8 mouse cellular contexts compared by ENCODE assay signal in the genomic region with DNA sequence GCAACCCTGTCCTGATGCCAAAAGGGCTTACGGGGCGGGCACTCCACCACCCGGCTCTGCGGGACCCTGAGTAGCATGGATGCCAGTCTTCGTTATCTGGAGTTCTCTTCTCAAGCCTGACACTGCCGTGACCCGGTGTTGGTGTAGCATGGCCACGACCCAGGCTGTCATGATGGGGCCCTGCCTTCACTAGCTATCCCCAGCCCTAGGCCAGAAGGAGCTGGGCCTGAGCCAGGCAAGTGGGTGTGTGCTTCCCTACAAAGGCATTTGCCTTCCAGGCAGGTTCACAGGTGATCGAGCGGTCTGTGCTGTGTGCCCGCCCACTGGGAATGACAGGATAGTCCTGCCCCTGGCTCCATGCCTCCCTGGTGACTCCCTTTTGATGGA. TPM values are rescaled to one million over a fixed set of nuclear protein-coding genes. Genes with fewer than 3 reads are reported as not detected.
A peak's percentile ranks its signal among the peaks of the same experiment; 100 is the strongest.
DNase-seq lines count a peak whose midpoint lies in the region; ATAC-seq and TF ChIP-seq lines count a peak whose summit lies in the region.

No protein-coding gene starts in this region.

- H3K4me3 ChIP-seq in forebrain, embryonic 16.5 days (replicated peaks; ENCODE audit: low read length): peak overlapping the region; percentile 86
- H3K4me3 ChIP-seq in hindbrain, embryonic 16.5 days (ENCODE audit: low read length): peak overlapping the region; percentile 93
- peak overlapping the region; percentile 57 for H3K4me3 ChIP-seq in limb, embryonic 15.5 days
- H3K4me3 ChIP-seq in midbrain, embryonic 14.5 days (replicated peaks; ENCODE audit: low read depth, low read length): peak overlapping the region; percentile 97

- H3K27me3 ChIP-seq in forebrain, embryonic 16.5 days (replicated peaks; ENCODE audit: control insufficient read depth, insufficient read depth, low read length): no peaks in the 10 kb centered on the region
- no peaks in the 10 kb centered on the region for H3K27me3 ChIP-seq in hindbrain, embryonic 16.5 days (replicated peaks; ENCODE audit: control insufficient read depth, insufficient read depth, low read length)
- no peaks in the 10 kb centered on the region for H3K27me3 ChIP-seq in limb, embryonic 15.5 days
- H3K27me3 ChIP-seq in midbrain, embryonic 14.5 days (ENCODE audit: control insufficient read depth, insufficient read depth, low read length): no peaks in the 10 kb centered on the region

- DNase-seq in left cerebral cortex, adult 18-20 months (ENCODE audit: low spot score in 2 of 2): peak; percentile 24 to 55
- DNase-seq in left cerebral cortex, adult 9 months (ENCODE audit: low spot score in 2 of 2): no peak
- DNase-seq in brain, embryonic 14.5 days (ENCODE audit: low read depth): peak; percentile 57
- DNase-seq in midbrain, embryonic 14.5 days: peak; percentile 60
- no peak for DNase-seq in thymus, postnatal 0 days (ENCODE audit: low spot score)

- no peaks in the 10 kb centered on the region for H3K36me3 ChIP-seq in forebrain, embryonic 16.5 days (ENCODE audit: control insufficient read depth, insufficient read depth)
- no peaks in the 10 kb centered on the region for H3K36me3 ChIP-seq in hindbrain, embryonic 16.5 days (ENCODE audit: control insufficient read depth, insufficient read depth, low read length)
- H3K36me3 ChIP-seq in limb, embryonic 15.5 days: no peaks in the 10 kb centered on the region
- peaks cover 12% of the 10 kb centered on the region for H3K36me3 ChIP-seq in midbrain, embryonic 14.5 days (ENCODE audit: control insufficient read depth, insufficient read depth, low read length)

- no peak for TF ChIP-seq POLR2A in brain, embryonic 14.5 days (IDR thresholded peaks at IDR 0.05; ENCODE audit: borderline replicate concordance, extremely low read depth, insufficient read depth, insufficient read length, poor library complexity, severe bottlenecking)

- ATAC-seq in forebrain, embryonic 16.5 days: no peak; the same call in 1 of the 2 replicates
- ATAC-seq in hindbrain, embryonic 16.5 days: peak; percentile 24
- 0 out of 2 replicates have a peak, but pooled peaks have one; percentile 0 for ATAC-seq in limb, embryonic 15.5 days (ENCODE audit: insufficient number of reproducible peaks, low FRiP score, low TSS enrichment, low read depth)
- peak; percentile 41; the same call in 1 of the 2 replicates for ATAC-seq in midbrain, embryonic 14.5 days (ENCODE audit: low FRiP score, low TSS enrichment)

- no peak for TF ChIP-seq CTCF in brain, embryonic 14.5 days (IDR thresholded peaks at IDR 0.05; ENCODE audit: borderline replicate concordance, extremely low read depth, insufficient read depth, insufficient read length)

- H3K4me1 ChIP-seq in forebrain, embryonic 16.5 days (replicated peaks; ENCODE audit: control insufficient read depth, insufficient read depth, low read length): peaks cover 52% of the 10 kb centered on the region
- H3K4me1 ChIP-seq in hindbrain, embryonic 16.5 days (ENCODE audit: control insufficient read depth, insufficient read depth, low read depth, low read length): peaks cover 47% of the 10 kb centered on the region
- H3K4me1 ChIP-seq in limb, embryonic 15.5 days: peaks cover 70% of the 10 kb centered on the region
- peaks cover 51% of the 10 kb centered on the region for H3K4me1 ChIP-seq in midbrain, embryonic 14.5 days (ENCODE audit: control insufficient read depth, insufficient read depth, low read length)

- H3K4me2 ChIP-seq in forebrain, embryonic 16.5 days (ENCODE audit: low read length): peak overlapping the region; percentile 98
- H3K4me2 ChIP-seq in hindbrain, embryonic 16.5 days (ENCODE audit: low read length): peak overlapping the region; percentile 95
- H3K4me2 ChIP-seq in limb, embryonic 15.5 days: peak overlapping the region; percentile 76
- H3K4me2 ChIP-seq in midbrain, embryonic 14.5 days (ENCODE audit: low read length): peak overlapping the region; percentile 98

- 0% methylated on average over 11 of the region's 11 CpGs for WGBS in forebrain, embryonic 16.5 days
- 0% methylated on average over 10 of the region's 11 CpGs for WGBS in hindbrain, embryonic 16.5 days
- WGBS in limb, embryonic 15.5 days: 1% methylated on average over 11 of the region's 11 CpGs
- 1% methylated on average over 11 of the region's 11 CpGs for WGBS in midbrain, embryonic 14.5 days

- H3K9ac ChIP-seq in forebrain, embryonic 16.5 days (replicated peaks; ENCODE audit: low read depth, low read length): peak overlapping the region; percentile 99
- peak overlapping the region; percentile 96 for H3K9ac ChIP-seq in hindbrain, embryonic 16.5 days (ENCODE audit: low read depth, low read length)
- H3K9ac ChIP-seq in limb, embryonic 15.5 days: peak overlapping the region; percentile 62
- peak overlapping the region; percentile 98 for H3K9ac ChIP-seq in midbrain, embryonic 14.5 days (replicated peaks; ENCODE audit: low read length)

- no peaks in the 10 kb centered on the region for H3K9me3 ChIP-seq in forebrain, embryonic 16.5 days (ENCODE audit: control insufficient read depth, low read length)
- H3K9me3 ChIP-seq in hindbrain, embryonic 16.5 days (ENCODE audit: control insufficient read depth, low read length): no peaks in the 10 kb centered on the region
- no peaks in the 10 kb centered on the region for H3K9me3 ChIP-seq in limb, embryonic 15.5 days
- no peaks in the 10 kb centered on the region for H3K9me3 ChIP-seq in midbrain, embryonic 14.5 days (ENCODE audit: control insufficient read depth, low read length)

- peak overlapping the region; percentile 97 for H3K27ac ChIP-seq in forebrain, embryonic 16.5 days (ENCODE audit: low read length)
- H3K27ac ChIP-seq in hindbrain, embryonic 16.5 days (ENCODE audit: low read depth, low read length): peak overlapping the region; percentile 99
- peak overlapping the region; percentile 94 for H3K27ac ChIP-seq in limb, embryonic 15.5 days
- peak overlapping the region; percentile 98 for H3K27ac ChIP-seq in midbrain, embryonic 14.5 days (replicated peaks; ENCODE audit: low read depth, low read length)

RNA-seq across cellular contexts. Expression of a gene that starts 0.6 kb away (rescaled TPM):
- total RNA-seq in left cerebral cortex, adult 18-20 months (2021): 10 to 100 TPM; 50.5 to 61.3 TPM
- polyA plus RNA-seq in brain, embryonic 14.5 days (2012; rRNA removed): 163 and 195 TPM in 2 replicates
- polyA plus RNA-seq in forebrain, embryonic 16.5 days (2015; fragmentation: Nextera tagmentation; extraction: Ambion mirVana): 136 and 160 TPM in 2 replicates
- 177 and 185 TPM in 2 replicates for polyA plus RNA-seq in hindbrain, embryonic 16.5 days (2015; fragmentation: Nextera tagmentation; extraction: Ambion mirVana)
- 40.7 and 41.8 TPM in 2 replicates for polyA plus RNA-seq in limb, embryonic 15.5 days (2015; fragmentation: Nextera tagmentation; extraction: Ambion mirVana)
- polyA plus RNA-seq in midbrain, embryonic 14.5 days (2014; fragmentation: Nextera tagmentation; extraction: Ambion mirVana): 99.4 and 121 TPM in 2 replicates
- 12.5 and 13.7 TPM in 2 replicates for polyA plus RNA-seq in thymus, postnatal 0 days (2015; fragmentation: Nextera tagmentation; extraction: Ambion mirVana)

RNA-seq across cellular contexts. Expression of a gene that starts 21.6 kb away (rescaled TPM):
- total RNA-seq in left cerebral cortex, adult 18-20 months (2021): 1 to 10 TPM; 2.2 to 2.6 TPM
- 1.4 and 1.9 TPM in 2 replicates for polyA plus RNA-seq in brain, embryonic 14.5 days (2012; rRNA removed)
- 0.15 and 0.24 TPM in 2 replicates for polyA plus RNA-seq in forebrain, embryonic 16.5 days (2015; fragmentation: Nextera tagmentation; extraction: Ambion mirVana)
- 0.15 and 0.19 TPM in 2 replicates for polyA plus RNA-seq in hindbrain, embryonic 16.5 days (2015; fragmentation: Nextera tagmentation; extraction: Ambion mirVana)
- 0.05 and 0.06 TPM in 2 replicates for polyA plus RNA-seq in limb, embryonic 15.5 days (2015; fragmentation: Nextera tagmentation; extraction: Ambion mirVana)
- polyA plus RNA-seq in midbrain, embryonic 14.5 days (2014; fragmentation: Nextera tagmentation; extraction: Ambion mirVana): 0.11 and 0.20 TPM in 2 replicates
- polyA plus RNA-seq in thymus, postnatal 0 days (2015; fragmentation: Nextera tagmentation; extraction: Ambion mirVana): 0.04 TPM in 2 replicates

RNA-seq across cellular contexts. Expression of a gene that starts 36.0 kb away (rescaled TPM):
- total RNA-seq in left cerebral cortex, adult 18-20 months (2021): 10 to 100 TPM; 27.7 to 29.4 TPM
- 31.0 and 32.8 TPM in 2 replicates for polyA plus RNA-seq in brain, embryonic 14.5 days (2012; rRNA removed)
- 30.4 and 32.5 TPM in 2 replicates for polyA plus RNA-seq in forebrain, embryonic 16.5 days (2015; fragmentation: Nextera tagmentation; extraction: Ambion mirVana)
- 30.1 and 32.6 TPM in 2 replicates for polyA plus RNA-seq in hindbrain, embryonic 16.5 days (2015; fragmentation: Nextera tagmentation; extraction: Ambion mirVana)
- 25.4 TPM in 2 replicates for polyA plus RNA-seq in limb, embryonic 15.5 days (2015; fragmentation: Nextera tagmentation; extraction: Ambion mirVana)
- 27.9 and 28.1 TPM in 2 replicates for polyA plus RNA-seq in midbrain, embryonic 14.5 days (2014; fragmentation: Nextera tagmentation; extraction: Ambion mirVana)
- polyA plus RNA-seq in thymus, postnatal 0 days (2015; fragmentation: Nextera tagmentation; extraction: Ambion mirVana): 22.2 and 24.5 TPM in 2 replicates

RNA-seq across cellular contexts. Expression of a gene that starts 44.8 kb away (rescaled TPM):
- total RNA-seq in left cerebral cortex, adult 18-20 months (2021): 1 to 10 TPM; 1.2 to 2.6 TPM
- polyA plus RNA-seq in brain, embryonic 14.5 days (2012; rRNA removed): 1.8 and 2.2 TPM in 2 replicates
- polyA plus RNA-seq in forebrain, embryonic 16.5 days (2015; fragmentation: Nextera tagmentation; extraction: Ambion mirVana): 2.2 and 2.3 TPM in 2 replicates
- 1.9 and 2.9 TPM in 2 replicates for polyA plus RNA-seq in hindbrain, embryonic 16.5 days (2015; fragmentation: Nextera tagmentation; extraction: Ambion mirVana)
- 0.83 and 1.1 TPM in 2 replicates for polyA plus RNA-seq in limb, embryonic 15.5 days (2015; fragmentation: Nextera tagmentation; extraction: Ambion mirVana)
- 1.5 and 1.7 TPM in 2 replicates for polyA plus RNA-seq in midbrain, embryonic 14.5 days (2014; fragmentation: Nextera tagmentation; extraction: Ambion mirVana)
- polyA plus RNA-seq in thymus, postnatal 0 days (2015; fragmentation: Nextera tagmentation; extraction: Ambion mirVana): 15.9 and 17.1 TPM in 2 replicates

Comparison
In these comparisons a context has a peak if more than half of its experiments do, and no peak if none do; other contexts are left out.
1. DNase-seq: peak in left cerebral cortex, adult 18-20 months (2 of 2), brain, embryonic 14.5 days (single experiment) and midbrain, embryonic 14.5 days (single experiment); none in left cerebral cortex, adult 9 months (0 of 2) and thymus, postnatal 0 days (single experiment).
2. Peak in every context shown above with its lines, with median percentiles within 50 percentile points of each other: H3K27ac ChIP-seq, H3K4me2 ChIP-seq, H3K4me3 ChIP-seq and H3K9ac ChIP-seq.